8 mouse cellular contexts compared by ENCODE assay signal in the genomic region with DNA sequence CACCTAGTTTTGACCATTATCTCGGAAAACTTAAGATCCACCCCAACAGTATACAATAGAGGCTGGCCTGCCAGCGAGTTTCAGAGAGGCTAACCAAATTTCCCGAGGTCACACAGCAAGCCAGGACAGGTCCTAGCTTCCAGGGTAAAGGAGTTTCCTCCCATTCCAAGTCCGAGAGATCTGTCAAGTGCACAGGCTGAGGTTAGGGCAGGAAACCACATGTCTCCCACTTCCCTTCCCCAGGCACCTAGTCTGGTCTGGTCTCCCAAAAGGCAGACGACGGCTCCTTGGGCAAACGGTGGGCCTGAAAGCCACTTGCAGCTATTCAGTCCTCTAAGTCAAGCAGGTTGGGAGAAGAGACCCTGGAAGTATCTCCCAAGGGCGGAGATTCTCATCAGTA. TPM values are rescaled to one million over a fixed set of nuclear protein-coding genes. Genes with fewer than 3 reads are reported as not detected.
DNase-seq lines count a peak whose midpoint lies in the region; ATAC-seq lines count a peak whose summit lies in the region.

No protein-coding gene starts in this region.

- no peaks in the 10 kb centered on the region for H3K9me3 ChIP-seq in heart, embryonic 14.5 days (ENCODE audit: control insufficient read depth, low read length)
- no peaks in the 10 kb centered on the region for H3K9me3 ChIP-seq in limb, embryonic 10.5 days (replicated peaks)
- H3K9me3 ChIP-seq in neural tube, embryonic 12.5 days = no peaks in the 10 kb centered on the region

- peak overlapping the region; percentile 88 for H3K9ac ChIP-seq in heart, embryonic 14.5 days (ENCODE audit: low read length)
- H3K9ac ChIP-seq in neural tube, embryonic 12.5 days = peak overlapping the region; percentile 40; the same call in 1 of the 2 replicates

- ATAC-seq in heart, embryonic 14.5 days (ENCODE audit: insufficient number of reproducible peaks, insufficient read depth, low FRiP score, low read depth) = no peak
- no peak for ATAC-seq in neural tube, embryonic 12.5 days (ENCODE audit: low FRiP score, low read depth)

- 50% methylated on average over 8 of the region's 8 CpGs for WGBS in heart, embryonic 14.5 days
- WGBS in limb, embryonic 10.5 days = 54% methylated on average over 8 of the region's 8 CpGs
- 64% methylated on average over 8 of the region's 8 CpGs for WGBS in neural tube, embryonic 12.5 days

- peaks cover 9% of the 10 kb centered on the region; the same call in 1 of the 2 replicates for H3K36me3 ChIP-seq in heart, embryonic 14.5 days (ENCODE audit: control insufficient read depth, insufficient read depth, low read length)
- peaks cover 26% of the 10 kb centered on the region for H3K36me3 ChIP-seq in limb, embryonic 10.5 days
- 0 out of 2 replicates have a peak, but pooled peaks cover 3% of the 10 kb centered on the region for H3K36me3 ChIP-seq in neural tube, embryonic 12.5 days

- H3K4me1 ChIP-seq in heart, embryonic 14.5 days (ENCODE audit: control insufficient read depth in 2 of 2, insufficient read depth in 2 of 2, low read length in 2 of 2) = peaks cover 24 to 33% of the 10 kb centered on the region in 2 experiments
- H3K4me1 ChIP-seq in limb, embryonic 10.5 days = peaks cover 42% of the 10 kb centered on the region
- H3K4me1 ChIP-seq in neural tube, embryonic 12.5 days = peaks cover 38% of the 10 kb centered on the region

- no peaks in the 10 kb centered on the region for H3K27me3 ChIP-seq in heart, embryonic 14.5 days (ENCODE audit: control insufficient read depth, insufficient read depth, low read length)
- H3K27me3 ChIP-seq in limb, embryonic 10.5 days (ENCODE audit: low read depth, poor library complexity, severe bottlenecking) = no peaks in the 10 kb centered on the region
- no peaks in the 10 kb centered on the region for H3K27me3 ChIP-seq in neural tube, embryonic 12.5 days (replicated peaks)

- H3K4me3 ChIP-seq in heart, embryonic 14.5 days (ENCODE audit: control insufficient read depth in 1 of 2, insufficient read depth in 1 of 2, low read depth in 1 of 2, low read length in 2 of 2) = peak overlapping the region; percentile 72 to 85
- peak overlapping the region; percentile 76 for H3K4me3 ChIP-seq in limb, embryonic 10.5 days
- H3K4me3 ChIP-seq in neural tube, embryonic 12.5 days = peak overlapping the region; percentile 75; the same call in 1 of the 2 replicates

- H3K27ac ChIP-seq in heart, embryonic 14.5 days (replicated peaks in 1 of 2; ENCODE audit: control insufficient read depth in 1 of 2, insufficient read depth in 1 of 2, low read depth in 2 of 2, low read length in 2 of 2) = peak overlapping the region; percentile 39 to 89
- peak overlapping the region; percentile 92 for H3K27ac ChIP-seq in limb, embryonic 10.5 days
- no peak overlapping the region for H3K27ac ChIP-seq in neural tube, embryonic 12.5 days

- H3K4me2 ChIP-seq in heart, embryonic 14.5 days (ENCODE audit: low read length) = peak overlapping the region; percentile 93
- H3K4me2 ChIP-seq in neural tube, embryonic 12.5 days (replicated peaks) = peak overlapping the region; percentile 83

- DNase-seq in heart, adult 11 months = peak; percentile 95
- no peak for DNase-seq in heart, adult 8-10 months (ENCODE audit: low spot score)
- DNase-seq in limb, embryonic 10.5 days (ENCODE audit: low spot score) = no peak
- DNase-seq in left cerebral cortex, adult 8-10 months (ENCODE audit: low spot score in 2 of 2) = no peak
- no peak for DNase-seq in frontal cortex, postnatal 14 days (ENCODE audit: low spot score in 2 of 2)
- DNase-seq in right cerebral cortex, adult 2 months (ENCODE audit: low spot score in 2 of 2) = no peak

RNA-seq across cellular contexts. Expression of a gene that starts 1.5 kb away (rescaled TPM):
- total RNA-seq in heart, adult 8-10 months (2022) = 100 to 1,000 TPM; 179 to 263 (median 215) TPM
- 27.2 and 28.3 TPM in 2 replicates for polyA plus RNA-seq in heart, embryonic 14.5 days (2014; fragmentation: Nextera tagmentation; extraction: Ambion mirVana)
- 25.2 and 26.1 TPM in 2 replicates for polyA plus RNA-seq in limb, embryonic 10.5 days (2016; fragmentation: Nextera tagmentation; extraction: Ambion mirVana)
- 18.1 and 19.8 TPM in 2 replicates for polyA plus RNA-seq in neural tube, embryonic 12.5 days (2016; fragmentation: Nextera tagmentation; extraction: Ambion mirVana)
- total RNA-seq in left cerebral cortex, adult 8-10 months (2022) = 10 to 100 TPM; 51.6 to 69.0 (median 61.8) TPM

RNA-seq across cellular contexts. Expression of a gene that starts 10.8 kb away (rescaled TPM):
- total RNA-seq in heart, adult 8-10 months (2022) = 100 to 1,000 TPM; 164 to 190 (median 179) TPM
- 437 and 446 TPM in 2 replicates for polyA plus RNA-seq in heart, embryonic 14.5 days (2014; fragmentation: Nextera tagmentation; extraction: Ambion mirVana)
- polyA plus RNA-seq in limb, embryonic 10.5 days (2016; fragmentation: Nextera tagmentation; extraction: Ambion mirVana) = 501 and 540 TPM in 2 replicates
- polyA plus RNA-seq in neural tube, embryonic 12.5 days (2016; fragmentation: Nextera tagmentation; extraction: Ambion mirVana) = 389 and 400 TPM in 2 replicates
- total RNA-seq in left cerebral cortex, adult 8-10 months (2022) = 100 to 1,000 TPM; 104 to 114 (median 110) TPM

RNA-seq across cellular contexts. Expression of a gene that starts 23.0 kb away (rescaled TPM):
- 1 to 10 TPM; 4.2 to 6.6 (median 5.5) TPM for total RNA-seq in heart, adult 8-10 months (2022)
- polyA plus RNA-seq in heart, embryonic 14.5 days (2014; fragmentation: Nextera tagmentation; extraction: Ambion mirVana) = 6.5 and 8.3 TPM in 2 replicates
- polyA plus RNA-seq in limb, embryonic 10.5 days (2016; fragmentation: Nextera tagmentation; extraction: Ambion mirVana) = 17.0 and 18.0 TPM in 2 replicates
- polyA plus RNA-seq in neural tube, embryonic 12.5 days (2016; fragmentation: Nextera tagmentation; extraction: Ambion mirVana) = 21.9 and 22.0 TPM in 2 replicates
- total RNA-seq in left cerebral cortex, adult 8-10 months (2022) = 10 to 100 TPM; 24.9 to 28.0 (median 27.0) TPM

RNA-seq across cellular contexts. Expression of a gene that starts 46.8 kb away (rescaled TPM):
- total RNA-seq in heart, adult 8-10 months (2022) = 10 to 100 TPM; 12.9 to 19.0 (median 14.6) TPM
- 9.6 and 11.5 TPM in 2 replicates for polyA plus RNA-seq in heart, embryonic 14.5 days (2014; fragmentation: Nextera tagmentation; extraction: Ambion mirVana)
- polyA plus RNA-seq in limb, embryonic 10.5 days (2016; fragmentation: Nextera tagmentation; extraction: Ambion mirVana) = 30.8 and 32.2 TPM in 2 replicates
- polyA plus RNA-seq in neural tube, embryonic 12.5 days (2016; fragmentation: Nextera tagmentation; extraction: Ambion mirVana) = 29.5 and 29.6 TPM in 2 replicates
- 10 to 100 TPM; 19.0 to 29.8 (median 23.9) TPM for total RNA-seq in left cerebral cortex, adult 8-10 months (2022)

RNA-seq across cellular contexts. Expression of a gene that starts 49.2 kb away (rescaled TPM):
- total RNA-seq in heart, adult 8-10 months (2022) = 10 to 100 TPM; 22.3 to 29.9 (median 28.5) TPM
- polyA plus RNA-seq in heart, embryonic 14.5 days (2014; fragmentation: Nextera tagmentation; extraction: Ambion mirVana) = 57.6 and 60.4 TPM in 2 replicates
- 89.6 and 98.8 TPM in 2 replicates for polyA plus RNA-seq in limb, embryonic 10.5 days (2016; fragmentation: Nextera tagmentation; extraction: Ambion mirVana)
- 75.7 and 76.2 TPM in 2 replicates for polyA plus RNA-seq in neural tube, embryonic 12.5 days (2016; fragmentation: Nextera tagmentation; extraction: Ambion mirVana)
- total RNA-seq in left cerebral cortex, adult 8-10 months (2022) = 10 to 100 TPM; 30.2 to 38.8 (median 32.8) TPM
